Mouse (Mus musculus) neural tube, embryonic 15.5 days (tissue): Measurements from ENCODE around the gene Neurl4. TPM values are rescaled to one million over a fixed set of nuclear protein-coding genes. Genes with fewer than 3 reads are reported as not detected.
A peak's percentile ranks its signal among the peaks of the same experiment; 100 is the strongest.

Experiments used
- ATAC-seq: fragments of 200-750 bp; cut with Nextera tagmentation; 2 replicates; pipeline ENCODE4 v1.8.0; 2017; ENCODE audit warnings: mild to moderate bottlenecking, moderate TSS enrichment, moderate library complexity; ENCODE audit not compliant: low FRiP score
- H3K27ac ChIP-seq: fragments of 300-500 bp; sonication (generic); replicated peaks from 2 replicates; pipeline ENCODE4 v1.5.1; 2015; ENCODE audit warnings: mild to moderate bottlenecking, inconsistent platforms
- H3K27me3 ChIP-seq: fragments of 300-500 bp; sonication (generic); replicated peaks from 2 replicates; pipeline ENCODE4 v1.6.1; 2015; ENCODE audit warnings: inconsistent platforms
- H3K36me3 ChIP-seq: fragments of 300-500 bp; sonication (generic); 2 replicates; pipeline ENCODE4 v1.6.1; 2015; ENCODE audit warnings: inconsistent platforms
- H3K4me1 ChIP-seq: fragments of 300-500 bp; sonication (generic); 2 replicates; pipeline ENCODE4 v1.6.1; 2015; ENCODE audit warnings: inconsistent platforms
- H3K4me2 ChIP-seq: fragments of 300-500 bp; sonication (generic); 2 replicates; pipeline ENCODE4 v1.6.1; 2015; ENCODE audit warnings: inconsistent platforms, mild to moderate bottlenecking, moderate library complexity
- H3K4me3 ChIP-seq: fragments of 300-500 bp; sonication (generic); replicated peaks from 2 replicates; pipeline ENCODE4 v1.5.1; 2015; ENCODE audit warnings: mild to moderate bottlenecking, inconsistent platforms
- H3K9ac ChIP-seq: fragments of 300-500 bp; sonication (generic); replicated peaks from 2 replicates; pipeline ENCODE4 v1.6.1; 2015; ENCODE audit warnings: mild to moderate bottlenecking, inconsistent platforms
- H3K9me3 ChIP-seq: fragments of 300-500 bp; sonication (generic); replicated peaks from 2 replicates; pipeline ENCODE4 v1.6.1; 2016; ENCODE audit warnings: inconsistent platforms
- WGBS: fragments of 180-500 bp; shearing (Covaris S2); methylation state at CpG from one replicate; pipeline ENCODE4 v1.1.7; 2015; ENCODE audit warnings: mixed read lengths; 5-methylcytosine and 5-hydroxymethylcytosine counted together
- polyA plus RNA-seq: library from polyadenylated mRNA; unstranded; fragments of >200 nt; fragmentation: Nextera tagmentation; extraction: Ambion mirVana; gene quantifications from 2 replicates; pipeline ENCODE4 v1.2.1, GENCODE M21; 2015

The Neurl4 gene
- polyA plus RNA-seq, 1 experiment from 2014 or later: 15.7 TPM

GRCm38 (mm10) chr11:69871822-69872221 is 29.1 kb upstream of the Neurl4 start:
- no peak overlapping the region for H3K27ac ChIP-seq
- ATAC-seq: no peak
- H3K27me3 ChIP-seq: no peaks in the 10 kb centered on the region; the same call in 1 of the 2 replicates
- H3K9ac ChIP-seq: no peak overlapping the region
- no peak overlapping the region for H3K4me2 ChIP-seq
- WGBS: 92% methylated on average over 7 of the region's 7 CpGs
- H3K4me1 ChIP-seq: peaks cover 2% of the 10 kb centered on the region
- no peaks in the 10 kb centered on the region for H3K9me3 ChIP-seq
- no peak overlapping the region for H3K4me3 ChIP-seq
- H3K36me3 ChIP-seq: no peaks in the 10 kb centered on the region

DNA sequence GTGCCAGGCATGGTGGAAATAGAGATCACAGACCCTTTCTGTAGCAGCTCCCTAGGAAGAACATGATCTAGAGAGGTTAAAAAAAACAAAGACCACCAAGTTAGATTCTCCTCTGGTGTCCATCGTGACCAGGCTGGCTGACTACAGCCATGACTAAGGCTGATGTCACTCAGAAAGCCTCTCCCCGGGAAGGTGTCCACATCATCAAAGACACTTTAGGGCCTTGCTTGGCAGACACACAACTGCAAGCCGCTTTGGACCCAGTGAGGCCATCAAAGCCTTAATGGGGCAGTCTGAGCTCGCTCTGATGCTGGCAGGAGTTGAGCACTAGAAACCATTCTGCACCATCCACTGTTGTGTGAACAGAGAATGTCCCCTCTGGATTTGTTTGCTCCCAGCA is 28.4 kb upstream of the Neurl4 start:
- H3K9ac ChIP-seq: no peak overlapping the region
- H3K4me2 ChIP-seq: no peak overlapping the region
- H3K9me3 ChIP-seq: no peaks in the 10 kb centered on the region
- WGBS: 79% methylated on average over 4 of the region's 4 CpGs
- H3K4me3 ChIP-seq: no peak overlapping the region
- no peaks in the 10 kb centered on the region for H3K36me3 ChIP-seq
- peaks cover 5% of the 10 kb centered on the region for H3K4me1 ChIP-seq
- ATAC-seq: no peak
- no peak overlapping the region for H3K27ac ChIP-seq
- H3K27me3 ChIP-seq: no peaks in the 10 kb centered on the region

DNA sequence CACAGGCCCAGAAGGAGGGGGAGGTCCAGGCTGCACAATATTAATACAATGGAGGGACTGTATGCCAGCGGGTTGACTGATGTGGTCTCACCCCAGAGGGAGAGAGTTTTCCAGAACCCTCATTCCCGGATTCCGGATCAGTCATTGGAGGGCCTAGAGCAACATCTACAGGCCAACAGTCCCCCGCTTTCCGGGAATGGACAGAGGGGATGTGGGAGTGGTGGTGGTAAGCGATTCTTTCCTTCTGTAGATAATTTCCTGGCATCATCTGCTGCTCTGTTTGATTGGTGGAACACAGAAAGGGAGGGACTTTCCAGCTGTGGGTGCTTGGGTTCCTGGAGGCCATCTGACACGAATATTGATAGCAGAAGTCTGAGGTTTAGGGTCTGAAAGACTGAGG is 24.7 kb upstream of the Neurl4 start:
- Histone ChIP-seq H3K27me3 (peaks cover 8% of the 10 kb centered on the region; the same call in 1 of the 2 replicates), H3K9me3 (no peaks in the 10 kb centered on the region), H3K4me2 (no peak overlapping the region), H3K4me1 (peaks cover 32% of the 10 kb centered on the region), H3K9ac (no peak overlapping the region), H3K36me3 (no peaks in the 10 kb centered on the region), H3K27ac (no peak overlapping the region), H3K4me3 (no peak overlapping the region)
- no peak for ATAC-seq
- 72% methylated on average over 7 of the region's 7 CpGs for WGBS

DNA sequence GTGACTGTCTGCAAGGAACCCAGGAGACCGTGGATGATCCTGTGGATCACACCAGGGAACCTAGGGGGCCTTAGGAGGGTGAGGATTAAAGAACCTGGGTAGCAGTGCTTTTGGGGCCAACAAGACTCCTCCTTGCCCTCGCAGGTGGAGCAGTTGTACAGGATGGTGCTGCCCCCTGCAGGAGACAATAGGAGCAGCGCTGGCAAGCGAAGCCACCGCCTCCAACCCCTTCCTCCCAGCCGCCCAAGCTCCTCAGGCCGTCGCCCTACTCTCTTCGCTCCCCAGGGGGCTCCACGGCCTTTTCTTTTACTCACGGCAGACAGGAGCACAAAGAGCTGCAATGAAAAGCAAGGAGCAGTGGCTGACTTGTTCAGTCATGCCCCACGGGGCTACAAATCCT is 24.0 kb upstream of the Neurl4 start:
- WGBS: 3% methylated on average over 12 of the region's 12 CpGs
- H3K36me3 ChIP-seq: no peaks in the 10 kb centered on the region
- H3K4me1 ChIP-seq: peaks cover 38% of the 10 kb centered on the region
- no peak overlapping the region for H3K9ac ChIP-seq
- H3K27me3 ChIP-seq: peaks cover 8% of the 10 kb centered on the region; the same call in 1 of the 2 replicates
- H3K27ac ChIP-seq: no peak overlapping the region
- H3K4me3 ChIP-seq: peak overlapping the region; percentile 14; the same call in 1 of the 2 replicates
- H3K9me3 ChIP-seq: no peaks in the 10 kb centered on the region
- peak overlapping the region; percentile 41 for H3K4me2 ChIP-seq
- peak; percentile 37; the same call in 1 of the 2 replicates for ATAC-seq

DNA sequence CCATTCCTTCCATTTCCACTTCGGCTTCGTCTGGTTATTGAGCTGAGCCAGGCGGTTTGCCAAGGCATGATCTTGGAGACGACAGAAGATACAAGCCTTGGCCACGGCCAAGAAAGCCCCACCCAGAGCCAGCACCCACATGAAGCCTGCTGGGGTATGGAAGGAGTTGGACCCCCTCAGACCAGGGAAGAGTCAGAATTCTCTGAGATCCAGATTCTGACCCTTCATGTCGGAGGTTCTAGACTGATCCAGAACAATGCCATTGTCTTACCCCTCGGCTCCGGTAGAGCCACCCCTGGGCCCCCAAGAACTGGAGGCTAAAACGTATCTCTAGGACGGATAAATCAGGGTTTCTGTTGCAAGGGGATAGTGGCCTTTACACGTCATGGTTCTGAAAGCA is 23.0 kb upstream of the Neurl4 start, which contains the start of gene Tmem95:
Tmem95 (minus strand) TSS at position 141 of the 400 bp plus-strand sequence.
- peaks cover 8% of the 10 kb centered on the region; the same call in 1 of the 2 replicates for H3K27me3 ChIP-seq
- H3K36me3 ChIP-seq: no peaks in the 10 kb centered on the region
- peak within 1 kb of the TSS; percentile 41 for H3K4me2 ChIP-seq
- H3K9me3 ChIP-seq: no peaks in the 10 kb centered on the region
- peak within 1 kb of the TSS; percentile 14; the same call in 1 of the 2 replicates for H3K4me3 ChIP-seq
- 89% methylated on average over 11 of the region's 11 CpGs for WGBS
- no peak for ATAC-seq
- no peak within 1 kb of the TSS for H3K9ac ChIP-seq
- peaks cover 39% of the 10 kb centered on the region for H3K4me1 ChIP-seq
- no peak within 1 kb of the TSS for H3K27ac ChIP-seq

GRCm38 (mm10) chr11:69878399-69878798 is 22.5 kb upstream of the Neurl4 start:
- Histone ChIP-seq H3K4me2 (no peak overlapping the region), H3K9ac (no peak overlapping the region), H3K27me3 (peaks cover 8% of the 10 kb centered on the region; the same call in 1 of the 2 replicates), H3K4me3 (no peak overlapping the region), H3K9me3 (no peaks in the 10 kb centered on the region), H3K4me1 (peaks cover 39% of the 10 kb centered on the region), H3K27ac (no peak overlapping the region), H3K36me3 (no peaks in the 10 kb centered on the region)
- ATAC-seq: no peak
- 82% methylated on average over 3 of the region's 3 CpGs for WGBS

DNA sequence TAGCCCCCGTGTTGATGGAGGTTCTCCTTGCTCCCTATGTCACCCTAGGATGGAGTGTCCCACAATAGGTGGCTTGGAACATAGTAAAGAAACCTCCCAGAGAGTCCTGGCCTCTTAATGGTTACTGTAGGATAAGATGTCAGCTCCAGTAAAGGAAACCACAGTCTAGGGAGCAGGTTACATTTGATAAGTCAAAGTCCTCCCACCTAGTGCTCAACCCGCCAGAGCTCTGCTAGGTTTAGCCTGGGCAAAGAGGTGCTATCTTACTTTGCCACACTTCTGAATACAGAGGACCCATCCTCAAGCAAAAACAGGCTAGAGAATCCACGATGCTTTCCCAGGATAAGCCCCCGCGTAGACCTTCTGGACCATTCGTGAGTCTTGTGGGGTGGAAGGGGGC is 21.9 kb upstream of the Neurl4 start:
- H3K9me3 ChIP-seq: no peaks in the 10 kb centered on the region
- H3K27me3 ChIP-seq: peaks cover 8% of the 10 kb centered on the region; the same call in 1 of the 2 replicates
- no peak overlapping the region for H3K9ac ChIP-seq
- H3K36me3 ChIP-seq: no peaks in the 10 kb centered on the region
- ATAC-seq: no peak
- 95% methylated on average over 6 of the region's 6 CpGs for WGBS
- no peak overlapping the region for H3K27ac ChIP-seq
- peak overlapping the region; percentile 78 for H3K4me2 ChIP-seq
- peaks cover 39% of the 10 kb centered on the region for H3K4me1 ChIP-seq
- no peak overlapping the region for H3K4me3 ChIP-seq

DNA sequence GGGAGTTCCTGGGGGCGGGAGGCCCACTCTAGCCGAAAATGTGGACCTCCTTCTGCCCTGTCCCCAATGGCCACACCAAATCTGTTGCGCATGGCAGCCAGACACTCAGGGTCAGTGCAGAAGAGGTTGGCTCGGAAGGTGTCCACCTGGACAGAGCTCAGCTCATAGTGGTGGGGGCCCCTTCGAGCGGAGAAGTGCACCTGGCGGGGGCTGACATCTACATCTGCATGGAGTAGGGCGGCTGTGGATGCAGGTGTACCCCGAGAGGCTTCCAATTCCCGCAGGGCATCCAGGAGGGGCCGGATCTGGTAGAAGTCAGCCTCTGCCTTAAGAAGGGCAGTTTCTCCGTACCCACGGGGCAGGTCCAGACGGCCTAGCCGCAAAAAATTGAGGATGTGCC is 21.2 kb upstream of the Neurl4 start:
- H3K4me3 ChIP-seq: peak overlapping the region; percentile 49
- H3K27ac ChIP-seq: no peak overlapping the region
- peak overlapping the region; percentile 78 for H3K4me2 ChIP-seq
- H3K9me3 ChIP-seq: no peaks in the 10 kb centered on the region
- no peak overlapping the region for H3K9ac ChIP-seq
- WGBS: 61% methylated on average over 15 of the region's 15 CpGs
- no peaks in the 10 kb centered on the region for H3K36me3 ChIP-seq
- peaks cover 8% of the 10 kb centered on the region; the same call in 1 of the 2 replicates for H3K27me3 ChIP-seq
- H3K4me1 ChIP-seq: peaks cover 39% of the 10 kb centered on the region
- no peak for ATAC-seq

GRCm38 (mm10) chr11:69880506-69880852 is 20.4 kb upstream of the Neurl4 start:
- no peaks in the 10 kb centered on the region for H3K9me3 ChIP-seq
- peak overlapping the region; percentile 57 for H3K9ac ChIP-seq
- peaks cover 8% of the 10 kb centered on the region; the same call in 1 of the 2 replicates for H3K27me3 ChIP-seq
- H3K4me1 ChIP-seq: peaks cover 39% of the 10 kb centered on the region
- H3K4me3 ChIP-seq: peak overlapping the region; percentile 49
- H3K27ac ChIP-seq: peak overlapping the region; percentile 79
- ATAC-seq: peak; percentile 53
- peak overlapping the region; percentile 78 for H3K4me2 ChIP-seq
- under 1% methylated on average over 18 of the region's 18 CpGs for WGBS
- H3K36me3 ChIP-seq: no peaks in the 10 kb centered on the region

GRCm38 (mm10) chr11:69880853-69881603 is 19.8 kb upstream of the Neurl4 start, which contains the start of gene Kctd11:
TSS of gene Kctd11 (minus strand) at chr11:69881406.
- Histone ChIP-seq H3K4me2 (peak within 1 kb of the TSS; percentile 78), H3K27me3 (peaks cover 8% of the 10 kb centered on the region; the same call in 1 of the 2 replicates), H3K4me1 (peaks cover 39% of the 10 kb centered on the region), H3K36me3 (no peaks in the 10 kb centered on the region), H3K4me3 (peak within 1 kb of the TSS; percentile 49), H3K9me3 (no peaks in the 10 kb centered on the region), H3K9ac (peak within 1 kb of the TSS; percentile 57), H3K27ac (peak within 1 kb of the TSS; percentile 79)
- under 1% methylated on average over 46 of the region's 46 CpGs for WGBS
- ATAC-seq: peak; percentile 75

DNA sequence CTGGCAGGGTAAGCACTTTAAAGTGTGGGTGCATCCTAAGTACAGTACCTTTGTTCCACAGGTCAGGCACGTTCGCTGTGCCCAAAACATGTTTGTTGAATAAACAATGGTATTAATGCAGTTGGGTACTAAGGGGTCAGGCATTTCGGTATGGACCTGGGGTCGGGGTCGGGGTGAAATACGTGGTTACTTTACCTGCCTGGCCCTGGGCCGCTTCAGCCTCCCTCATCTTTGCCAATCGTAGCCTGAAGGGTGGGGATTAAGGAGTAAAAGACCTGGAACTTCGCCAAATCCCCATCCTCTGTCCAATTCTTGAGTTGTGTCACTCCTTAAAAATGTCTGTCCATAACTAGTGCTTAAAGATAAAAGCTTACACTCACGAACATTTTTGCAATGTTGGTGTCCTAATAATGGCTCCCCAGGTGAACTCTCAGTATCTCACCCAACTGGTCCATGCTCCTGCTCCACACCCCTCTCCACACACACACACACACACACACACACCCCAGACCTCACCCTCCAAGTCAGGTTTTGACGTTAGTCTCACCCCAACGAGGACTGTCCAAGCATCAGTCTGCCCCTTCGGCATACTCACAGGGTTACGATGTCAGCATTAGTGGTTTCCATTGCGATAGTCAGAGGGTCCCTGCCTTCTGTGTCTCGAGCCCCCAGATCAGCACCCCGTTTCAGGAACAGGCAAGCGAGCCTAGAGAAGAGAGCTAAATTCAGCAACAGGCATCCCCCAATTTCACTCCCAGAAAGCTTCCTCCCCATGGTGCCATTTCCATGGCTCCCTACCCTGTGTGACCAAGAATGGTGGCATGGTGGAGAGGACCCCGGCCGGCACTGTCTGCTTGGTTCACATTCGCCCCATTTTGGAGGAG is 18.8 kb upstream of the Neurl4 start:
- H3K36me3 ChIP-seq: no peaks in the 10 kb centered on the region
- H3K4me1 ChIP-seq: peaks cover 35% of the 10 kb centered on the region
- peaks cover 8% of the 10 kb centered on the region; the same call in 1 of the 2 replicates for H3K27me3 ChIP-seq
- 65% methylated on average over 21 of the region's 21 CpGs for WGBS
- H3K27ac ChIP-seq: peak overlapping the region; percentile 79; the same call in 1 of the 2 replicates
- ATAC-seq: no peak
- H3K9me3 ChIP-seq: no peaks in the 10 kb centered on the region
- H3K4me2 ChIP-seq: peak overlapping the region; percentile 78
- H3K9ac ChIP-seq: peak overlapping the region; percentile 57; the same call in 1 of the 2 replicates
- H3K4me3 ChIP-seq: peak overlapping the region; percentile 49
